ENCODE assay signal across 10 mouse cellular contexts in the genomic region with DNA sequence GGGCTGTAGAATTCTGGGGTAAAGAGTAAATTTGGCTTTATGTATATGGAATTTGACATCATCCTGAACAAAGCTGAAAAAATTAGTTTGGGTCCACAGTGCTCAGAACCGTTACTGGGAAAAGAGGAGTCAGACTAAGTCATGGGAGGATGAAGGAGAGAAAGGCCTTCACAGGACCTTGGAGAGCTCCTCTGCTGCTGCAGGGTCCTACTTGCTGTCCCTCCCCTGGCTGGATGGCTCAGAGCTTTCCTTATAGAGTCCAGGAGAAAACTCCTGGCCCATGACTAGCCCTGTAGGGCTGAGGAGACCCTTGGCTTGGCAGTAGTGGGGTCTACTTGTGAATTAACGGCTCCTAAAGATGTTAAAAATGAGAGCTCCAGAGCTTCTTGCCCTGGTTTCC. TPM values are rescaled to one million over a fixed set of nuclear protein-coding genes. Genes with fewer than 3 reads are reported as not detected.
DNase-seq lines count a peak whose midpoint lies in the region; ATAC-seq and TF ChIP-seq lines count a peak whose summit lies in the region.
"Had no signal": no experiment of that assay in that cellular context is flagged by ENCODE, and none has a peak within 500 bp of the region (broad histone marks: within the 10 kb centered on the region; RNA-seq: fewer than 3 reads in every experiment).

No protein-coding gene starts in this region.

- no peak overlapping the region for H3K4me3 ChIP-seq in heart, postnatal 0 days (ENCODE audit: low read depth, low read length)
- H3K4me3 ChIP-seq in intestine, embryonic 16.5 days (ENCODE audit: low read length), result no peak overlapping the region
- H3K4me3 ChIP-seq in forebrain, embryonic 13.5 days, result no peak overlapping the region

- intact Hi-C loops in heart, postnatal 36 days (cut with DNase I), result no loop called here

- no peaks in the 10 kb centered on the region for H3K9me3 ChIP-seq in heart, postnatal 0 days (replicated peaks; ENCODE audit: control insufficient read depth, low read length)
- no peaks in the 10 kb centered on the region for H3K9me3 ChIP-seq in intestine, embryonic 16.5 days (ENCODE audit: control insufficient read depth, low read length)
- H3K9me3 ChIP-seq in forebrain, embryonic 13.5 days (replicated peaks), result no peaks in the 10 kb centered on the region

- ATAC-seq in heart, postnatal 0 days (ENCODE audit: insufficient read depth, low read depth), result no peak
- 0 out of 2 replicates have a peak, but pooled peaks have one; percentile 50 for ATAC-seq in intestine, embryonic 16.5 days
- no peak for ATAC-seq in forebrain, embryonic 13.5 days

- TF ChIP-seq CTCF in heart, postnatal 0 days (IDR thresholded peaks at IDR 0.05; ENCODE audit: low read depth), result no peak

- peak; percentile 29 for DNase-seq in heart, postnatal 0 days (ENCODE audit: low spot score)
- DNase-seq in heart, postnatal 36 days, result no peak
- peak; percentile 25 for DNase-seq in thymus, postnatal 4 days
- no peak for DNase-seq in thymus, postnatal 25 days
- peak; percentile 13 for DNase-seq in testis, postnatal 14 days (ENCODE audit: low spot score)
- DNase-seq in spleen, adult 12 weeks (ENCODE audit: low spot score), result no peak
- DNase-seq: cerebellum, adult 8-10 months; midbrain, embryonic 14.5 days had no signal

- H3K27ac ChIP-seq in heart, postnatal 0 days (ENCODE audit: low read depth), result no peak overlapping the region
- H3K27ac ChIP-seq in intestine, embryonic 16.5 days (ENCODE audit: low read length), result no peak overlapping the region
- H3K27ac ChIP-seq in forebrain, embryonic 13.5 days, result no peak overlapping the region

- H3K36me3 ChIP-seq in heart, postnatal 0 days (replicated peaks; ENCODE audit: control insufficient read depth, insufficient read depth, low read length), result no peaks in the 10 kb centered on the region
- no peaks in the 10 kb centered on the region for H3K36me3 ChIP-seq in intestine, embryonic 16.5 days (ENCODE audit: control insufficient read depth, insufficient read depth, low read length)
- H3K36me3 ChIP-seq in forebrain, embryonic 13.5 days (ENCODE audit: poor library complexity, severe bottlenecking), result no peaks in the 10 kb centered on the region

- no peaks in the 10 kb centered on the region; the same call in 1 of the 2 replicates for H3K4me1 ChIP-seq in heart, postnatal 0 days (ENCODE audit: control insufficient read depth, insufficient read depth)
- H3K4me1 ChIP-seq in intestine, embryonic 16.5 days (ENCODE audit: control insufficient read depth, insufficient read depth, low read length), result peaks cover 3% of the 10 kb centered on the region; the same call in 1 of the 2 replicates
- H3K4me1 ChIP-seq in forebrain, embryonic 13.5 days, result peaks cover 31% of the 10 kb centered on the region

- H3K27me3 ChIP-seq in heart, postnatal 0 days (ENCODE audit: control insufficient read depth, insufficient read depth, low read length), result 0 out of 2 replicates have a peak, but pooled peaks cover 6% of the 10 kb centered on the region
- no peaks in the 10 kb centered on the region for H3K27me3 ChIP-seq in intestine, embryonic 16.5 days (replicated peaks; ENCODE audit: control insufficient read depth, insufficient read depth, low read length)
- H3K27me3 ChIP-seq in forebrain, embryonic 13.5 days, result peaks cover 13% of the 10 kb centered on the region

- no peak for TF ChIP-seq EP300 in heart, postnatal 0 days (IDR thresholded peaks at IDR 0.05; ENCODE audit: low read depth)

- no peak overlapping the region for H3K9ac ChIP-seq in heart, postnatal 0 days (replicated peaks; ENCODE audit: low read depth, low read length)
- H3K9ac ChIP-seq in intestine, embryonic 16.5 days (ENCODE audit: low read depth, low read length), result no peak overlapping the region
- H3K9ac ChIP-seq in forebrain, embryonic 13.5 days, result no peak overlapping the region

- H3K4me2 ChIP-seq in heart, postnatal 0 days (ENCODE audit: low read depth, low read length), result no peak overlapping the region
- no peak overlapping the region for H3K4me2 ChIP-seq in intestine, embryonic 16.5 days (ENCODE audit: low read depth, low read length)
- H3K4me2 ChIP-seq in forebrain, embryonic 13.5 days, result no peak overlapping the region

- 18% methylated on average over 2 of the region's 2 CpGs for WGBS in heart, postnatal 0 days
- 34% methylated on average over 2 of the region's 2 CpGs for WGBS in intestine, embryonic 16.5 days
- 35% methylated on average over 2 of the region's 2 CpGs for WGBS in forebrain, embryonic 13.5 days

RNA-seq across cellular contexts. Expression of gene Cdhr3, which starts 8.0 kb away (rescaled TPM):
- 1.5 TPM in 1 of 2 replicates, not detected in the other for total RNA-seq in heart, postnatal 0 days (2014; rRNA removed; ENCODE audit: low replicate concordance)
- polyA plus RNA-seq in heart, postnatal 0 days (2015; fragmentation: Nextera tagmentation; extraction: Ambion mirVana), result 0.73 and 1.2 TPM in 2 replicates
- total RNA-seq in heart, postnatal 36 days (2021), result under 1 TPM in 1 of 2 experiments, not detected in 1; 0.39 TPM
- polyA plus RNA-seq in intestine, embryonic 16.5 days (2015; fragmentation: Nextera tagmentation; extraction: Ambion mirVana), result 0.04 and 0.15 TPM in 2 replicates
- 0.13 and 0.39 TPM in 2 replicates for polyA plus RNA-seq in forebrain, embryonic 13.5 days (2015; fragmentation: Nextera tagmentation; extraction: Ambion mirVana)

Comparison
In these comparisons a context has a peak if more than half of its experiments do, and no peak if none do; other contexts are left out.
1. DNase-seq: peak in heart, postnatal 0 days (single experiment), thymus, postnatal 4 days (single experiment) and testis, postnatal 14 days (single experiment); none in heart, postnatal 36 days (0 of 2), thymus, postnatal 25 days (single experiment) and spleen, adult 12 weeks (single experiment).